Mouse (Mus musculus) stomach, postnatal 0 days (tissue): ENCODE data around the gene Ralgds.

Experiments
- CTCF ChIP-seq: IDR thresholded peaks from 2 replicates; pipeline ENCODE4 v1.5.1; 2016; ENCODE audit warnings: antibody characterized with exemption, low read depth, mild to moderate bottlenecking, moderate library complexity
- EP300 ChIP-seq: optimal IDR thresholded peaks from 2 replicates; pipeline ENCODE3; 2016; ENCODE audit warnings: antibody characterized with exemption

DNA sequence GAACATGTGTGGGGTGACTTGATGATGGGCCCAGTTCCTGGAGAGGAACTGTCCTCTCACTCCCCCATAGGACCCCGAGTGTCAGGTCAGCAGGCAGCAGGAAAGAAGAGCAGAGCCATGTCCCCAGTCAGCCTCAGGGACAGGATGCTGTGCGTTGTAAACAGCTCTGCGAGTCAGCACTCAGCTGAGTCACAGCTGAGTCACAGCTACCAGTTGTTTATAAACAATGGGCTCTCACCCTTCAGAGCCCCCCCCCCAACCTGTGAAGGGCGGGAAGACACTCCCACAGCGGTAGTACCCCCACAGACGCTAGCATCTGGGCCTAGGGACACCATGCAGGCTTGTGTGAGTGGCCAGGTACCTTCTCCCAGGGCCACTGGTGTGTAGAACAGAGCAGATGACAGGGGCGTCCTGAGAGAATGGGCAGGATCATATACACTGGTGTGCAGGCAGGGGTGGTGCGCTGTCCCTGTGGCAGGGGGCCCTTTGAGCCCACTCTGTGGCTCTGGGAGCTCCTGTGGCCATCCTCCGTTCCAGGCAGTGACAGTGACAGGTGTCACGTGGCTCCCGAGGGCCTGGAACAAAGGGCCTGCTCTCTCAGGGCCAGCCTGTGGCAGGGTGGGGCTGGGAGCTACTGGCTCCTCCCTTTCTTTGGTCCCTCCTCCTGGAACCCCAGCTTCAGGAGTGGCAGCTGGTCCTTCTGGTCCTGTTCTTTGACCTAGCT, 12.5 kb downstream of the Ralgds start:
- TF ChIP-seq CTCF (no peak), EP300 (no peak)
